Mouse (Mus musculus) spleen, adult 2 months (tissue): ENCODE measurements around the gene Robo1. TPM values are rescaled to one million over a fixed set of nuclear protein-coding genes. Genes with fewer than 3 reads are reported as not detected.
A peak's percentile ranks its signal among the peaks of the same experiment; 100 is the strongest.

Experiments
- DNase-seq, 2 experiments: peaks; one replicate each; pipeline versions ENCODE4 v3.0.0 to v3.0.0-alpha.2; 2012 to 2021; ENCODE audit warnings: low spot score in 2 of 2, low read depth in 1 of 2
- H3K27ac ChIP-seq: fragments of 200-500 bp; 2 replicates; pipeline ENCODE4 v1.5.1; 2012; ENCODE audit warnings: low read length, inconsistent platforms; ENCODE audit not compliant: insufficient read depth
- H3K27me3 ChIP-seq: fragments of 200-500 bp; 2 replicates; pipeline ENCODE4 v1.6.1; 2012; ENCODE audit warnings: mild to moderate bottlenecking, moderate library complexity, low read length, inconsistent platforms; ENCODE audit not compliant: control insufficient read depth, insufficient read depth
- H3K36me3 ChIP-seq: fragments of 200-500 bp; 2 replicates; pipeline ENCODE4 v1.6.1; 2012; ENCODE audit warnings: mild to moderate bottlenecking, low read length, inconsistent platforms; ENCODE audit not compliant: control insufficient read depth, insufficient read depth
- H3K4me1 ChIP-seq: fragments of 200-500 bp; 2 replicates; pipeline ENCODE4 v1.6.1; 2011; ENCODE audit warnings: inconsistent platforms; ENCODE audit not compliant: control insufficient read depth, insufficient read depth, insufficient read length
- H3K4me3 ChIP-seq: fragments of 200-500 bp; 2 replicates; pipeline ENCODE4 v1.5.1; 2011; ENCODE audit warnings: mild to moderate bottlenecking, inconsistent platforms; ENCODE audit not compliant: insufficient read depth, insufficient read length; ENCODE audit errors: extremely low read depth
- CTCF ChIP-seq: fragments of 200-500 bp; IDR thresholded peaks from 2 replicates; pipeline ENCODE4 v1.5.1; 2011; ENCODE audit warnings: mild to moderate bottlenecking, inconsistent platforms; ENCODE audit not compliant: insufficient read depth, insufficient read length, insufficient replicate concordance; ENCODE audit errors: extremely low read depth
- POLR2A ChIP-seq: fragments of 200-500 bp; IDR thresholded peaks from 2 replicates; pipeline ENCODE4 v1.6.1; 2011; ENCODE audit warnings: low read depth, low read length, inconsistent platforms
- WGBS: fragments of 180-500 bp; shearing (Covaris S2); methylation state at CpG from one replicate; pipeline ENCODE4 v1.1.7; 2018; 5-methylcytosine and 5-hydroxymethylcytosine counted together
- polyA plus RNA-seq: library from polyadenylated mRNA; depleted of rRNA; stranded (reverse); fragments of >200 nt; gene quantifications from 2 replicates; pipeline ENCODE4 v1.2.3, GENCODE M21; 2012

Gene Robo1
- polyA plus RNA-seq, 1 experiment = 1.4 TPM

- Histone ChIP-seq H3K4me1 (no peaks in the 10 kb centered on the region), H3K4me3 (no peak overlapping the region), H3K36me3 (no peaks in the 10 kb centered on the region), H3K27me3 (no peaks in the 10 kb centered on the region), H3K27ac (no peak overlapping the region)
- WGBS = 80% methylated on average over 4 of the region's 4 CpGs
- DNase-seq = no peak
- TF ChIP-seq POLR2A (no peak), CTCF (no peak)
Measured at GRCm38 (mm10) chr16:72603487-72604206, 295.5 kb downstream of the Robo1 start.

GRCm38 (mm10) chr16:72605066-72605465 lies 297.0 kb downstream of the Robo1 start:
- no peaks in the 10 kb centered on the region for H3K36me3 ChIP-seq
- no peak overlapping the region for H3K4me3 ChIP-seq
- H3K27me3 ChIP-seq = no peaks in the 10 kb centered on the region
- no peak overlapping the region for H3K27ac ChIP-seq
- 22% methylated on average over 6 of the region's 6 CpGs for WGBS
- TF ChIP-seq POLR2A = no peak
- no peak for TF ChIP-seq CTCF
- H3K4me1 ChIP-seq = no peaks in the 10 kb centered on the region
- peak in 1 of 2 experiments; percentile 3 for DNase-seq

- WGBS = 77% methylated on average over 4 of the region's 4 CpGs
- TF ChIP-seq CTCF (no peak), POLR2A (no peak)
- no peak for DNase-seq
- Histone ChIP-seq H3K27me3 (no peaks in the 10 kb centered on the region), H3K4me3 (no peak overlapping the region), H3K36me3 (no peaks in the 10 kb centered on the region), H3K27ac (no peak overlapping the region), H3K4me1 (no peaks in the 10 kb centered on the region)
Measured at GRCm38 (mm10) chr16:72610661-72611112, 302.6 kb downstream of the Robo1 start.

GRCm38 (mm10) chr16:72614898-72615297 lies 306.8 kb downstream of the Robo1 start:
- no peaks in the 10 kb centered on the region for H3K4me1 ChIP-seq
- H3K27me3 ChIP-seq = no peaks in the 10 kb centered on the region
- no peak overlapping the region for H3K27ac ChIP-seq
- H3K36me3 ChIP-seq = no peaks in the 10 kb centered on the region
- H3K4me3 ChIP-seq = no peak overlapping the region
- DNase-seq = no peak
- WGBS = 19% methylated on average over 1 of the region's 1 CpGs
- TF ChIP-seq POLR2A = no peak
- TF ChIP-seq CTCF = no peak

GRCm38 (mm10) chr16:72615360-72615759 lies 307.3 kb downstream of the Robo1 start:
- no peak overlapping the region for H3K4me3 ChIP-seq
- no peaks in the 10 kb centered on the region for H3K4me1 ChIP-seq
- H3K27ac ChIP-seq = no peak overlapping the region
- no peak for DNase-seq
- H3K27me3 ChIP-seq = no peaks in the 10 kb centered on the region
- H3K36me3 ChIP-seq = no peaks in the 10 kb centered on the region
- 76% methylated on average over 2 of the region's 2 CpGs for WGBS
- TF ChIP-seq CTCF (no peak), POLR2A (no peak)

- WGBS = 91% methylated on average over 4 of the region's 4 CpGs
- Histone ChIP-seq H3K36me3 (no peaks in the 10 kb centered on the region), H3K27ac (no peak overlapping the region), H3K27me3 (no peaks in the 10 kb centered on the region), H3K4me1 (no peaks in the 10 kb centered on the region), H3K4me3 (no peak overlapping the region)
- no peak for DNase-seq
- TF ChIP-seq CTCF (no peak), POLR2A (no peak)
Measured at GRCm38 (mm10) chr16:72622371-72622770, 314.3 kb downstream of the Robo1 start.

GRCm38 (mm10) chr16:72622868-72623267 lies 314.8 kb downstream of the Robo1 start:
- TF ChIP-seq POLR2A (no peak), CTCF (no peak)
- 92% methylated on average over 10 of the region's 10 CpGs for WGBS
- no peak for DNase-seq

More at GRCm38 (mm10) chr16:72622868-72623267, 314.8 kb downstream of the Robo1 start:
- no peak overlapping the region for H3K27ac ChIP-seq
- H3K27me3 ChIP-seq = no peaks in the 10 kb centered on the region
- H3K4me1 ChIP-seq = no peaks in the 10 kb centered on the region
- no peaks in the 10 kb centered on the region for H3K36me3 ChIP-seq
- no peak overlapping the region for H3K4me3 ChIP-seq
